Mouse (Mus musculus) neural tube, embryonic 11.5 days (tissue): ENCODE measurements around the gene Ccdc60. TPM values are rescaled to one million over a fixed set of nuclear protein-coding genes. Genes with fewer than 3 reads are reported as not detected.
"Not testable (repeated sequence)": the region's sequence is repeated elsewhere in the genome, so short reads cannot be mapped to it uniquely, and the experiment has no call there.

ENCODE experiments used
- ATAC-seq: fragments of 200-750 bp; cut with Nextera tagmentation; 2 replicates; pipeline ENCODE4 v1.8.0; 2017; ENCODE audit warnings: moderate number of reproducible peaks, mild to moderate bottlenecking, moderate TSS enrichment, moderate library complexity; ENCODE audit not compliant: insufficient read depth, low FRiP score, low TSS enrichment
- DNase-seq: peaks from one replicate; pipeline ENCODE4 v3.0.0-alpha.2; 2015; ENCODE audit warnings: low spot score
- H3K27ac ChIP-seq: fragments of 300-500 bp; sonication (generic); 2 replicates; pipeline ENCODE4 v1.5.1; 2014; ENCODE audit warnings: low read depth, mild to moderate bottlenecking, low read length
- H3K27me3 ChIP-seq: fragments of 300-500 bp; sonication (generic); 2 replicates; pipeline ENCODE4 v1.6.1; 2014; ENCODE audit warnings: mild to moderate bottlenecking, low read length, mixed read lengths; ENCODE audit not compliant: control insufficient read depth, insufficient read depth
- H3K36me3 ChIP-seq: fragments of 300-500 bp; sonication (generic); 2 replicates; pipeline ENCODE4 v1.6.1; 2014; ENCODE audit warnings: mild to moderate bottlenecking, low read length, moderate library complexity, mixed read lengths; ENCODE audit not compliant: control insufficient read depth, insufficient read depth
- H3K4me1 ChIP-seq: fragments of 300-500 bp; sonication (generic); 2 replicates; pipeline ENCODE4 v1.6.1; 2014; ENCODE audit warnings: low read length, mixed read lengths; ENCODE audit not compliant: control insufficient read depth, insufficient read depth
- H3K4me2 ChIP-seq: fragments of 300-500 bp; sonication (generic); 2 replicates; pipeline ENCODE4 v1.6.1; 2014; ENCODE audit warnings: low read depth, mild to moderate bottlenecking, moderate library complexity
- H3K4me3 ChIP-seq: fragments of 300-500 bp; sonication (generic); 2 replicates; pipeline ENCODE4 v1.5.1; 2014; ENCODE audit warnings: low read depth, low read length
- H3K9ac ChIP-seq: fragments of 300-500 bp; sonication (generic); 2 replicates; pipeline ENCODE4 v1.6.1; 2014; ENCODE audit warnings: mild to moderate bottlenecking, low read length
- H3K9me3 ChIP-seq: fragments of 300-500 bp; sonication (generic); 2 replicates; pipeline ENCODE4 v1.6.1; 2016; ENCODE audit warnings: low read length; ENCODE audit not compliant: control insufficient read depth
- WGBS: fragments of 180-500 bp; shearing (Covaris S2); extraction: QIAGEN DNeasy Blood & Tissue Kit; methylation state at CpG from one replicate; pipeline ENCODE4 v1.1.7; 2014; 5-methylcytosine and 5-hydroxymethylcytosine counted together
- polyA plus RNA-seq: library from polyadenylated mRNA; unstranded; fragments of >200 nt; fragmentation: Nextera tagmentation; extraction: Ambion mirVana; gene quantifications from 2 replicates; pipeline ENCODE4 v1.2.1, GENCODE M21; 2014

The Ccdc60 gene
- polyA plus RNA-seq, 1 experiment from 2014 or later: 1.0 TPM

DNA sequence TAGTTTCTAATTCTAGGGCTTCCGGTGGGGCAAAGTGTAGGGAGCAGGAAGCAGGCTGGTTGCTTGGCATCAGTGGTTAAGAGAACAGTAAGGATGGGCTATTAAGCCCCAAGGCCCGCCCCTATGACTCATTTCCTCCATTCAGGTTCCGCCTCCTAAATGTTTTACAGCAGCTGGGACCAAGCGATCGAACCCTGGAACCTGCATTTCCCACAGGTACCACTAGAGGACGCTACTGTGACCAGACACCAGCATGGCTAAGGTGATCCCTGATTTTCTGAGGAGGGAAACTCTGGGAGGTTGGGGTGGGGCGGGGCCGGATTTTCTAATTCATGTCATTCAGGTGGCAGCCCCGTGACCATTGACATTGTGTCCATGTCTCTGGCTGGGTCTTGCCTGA lies 96.1 kb downstream of the Ccdc60 start:
- DNase-seq: no peak
- Histone ChIP-seq H3K9ac (no peak overlapping the region), H3K4me2 (no peak overlapping the region), H3K4me3 (no peak overlapping the region), H3K36me3 (no peaks in the 10 kb centered on the region), H3K9me3 (no peaks in the 10 kb centered on the region), H3K27me3 (no peaks in the 10 kb centered on the region), H3K27ac (no peak overlapping the region), H3K4me1 (no peaks in the 10 kb centered on the region)
- 69% methylated on average over 9 of the region's 9 CpGs for WGBS
- no peak for ATAC-seq

GRCm38 (mm10) chr5:116191596-116191995 lies 97.2 kb downstream of the Ccdc60 start:
- Histone ChIP-seq H3K9ac (no peak overlapping the region), H3K27me3 (no peaks in the 10 kb centered on the region), H3K4me2 (no peak overlapping the region), H3K36me3 (no peaks in the 10 kb centered on the region), H3K4me1 (no peaks in the 10 kb centered on the region), H3K27ac (no peak overlapping the region), H3K9me3 (no peaks in the 10 kb centered on the region), H3K4me3 (no peak overlapping the region)
- ATAC-seq (no peak), DNase-seq (no peak)
- 85% methylated on average over 3 of the region's 3 CpGs for WGBS

DNA sequence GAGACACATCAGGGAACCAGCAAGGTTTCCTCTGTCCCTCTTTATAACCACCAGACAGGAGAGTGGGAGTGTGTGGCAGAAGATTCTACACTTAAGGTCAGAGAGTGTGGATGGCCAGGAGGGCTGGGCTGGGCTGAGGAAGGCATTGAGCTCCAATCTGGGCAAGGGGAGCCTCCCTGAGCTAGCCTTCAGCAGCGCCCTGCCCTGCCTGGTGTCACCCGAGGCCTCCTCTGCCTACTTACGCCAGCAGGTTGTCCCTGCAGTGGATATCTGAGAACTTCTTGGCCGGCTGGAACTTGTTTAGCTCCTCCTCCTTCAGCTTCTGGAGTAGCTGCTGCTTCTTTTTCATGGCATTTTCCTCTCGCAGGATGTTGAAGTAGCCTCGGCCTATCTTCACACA lies 99.0 kb downstream of the Ccdc60 start:
- no peak for ATAC-seq
- Histone ChIP-seq H3K4me1 (no peaks in the 10 kb centered on the region), H3K4me2 (no peak overlapping the region), H3K4me3 (no peak overlapping the region), H3K27ac (no peak overlapping the region), H3K9me3 (no peaks in the 10 kb centered on the region), H3K36me3 (no peaks in the 10 kb centered on the region), H3K9ac (no peak overlapping the region), H3K27me3 (no peaks in the 10 kb centered on the region)
- DNase-seq: no peak
- 54% methylated on average over 6 of the region's 6 CpGs for WGBS

GRCm38 (mm10) chr5:116180594-116180993 lies 108.2 kb downstream of the Ccdc60 start:
- WGBS: 25% methylated on average over 13 of the region's 13 CpGs
- DNase-seq: no peak

DNA sequence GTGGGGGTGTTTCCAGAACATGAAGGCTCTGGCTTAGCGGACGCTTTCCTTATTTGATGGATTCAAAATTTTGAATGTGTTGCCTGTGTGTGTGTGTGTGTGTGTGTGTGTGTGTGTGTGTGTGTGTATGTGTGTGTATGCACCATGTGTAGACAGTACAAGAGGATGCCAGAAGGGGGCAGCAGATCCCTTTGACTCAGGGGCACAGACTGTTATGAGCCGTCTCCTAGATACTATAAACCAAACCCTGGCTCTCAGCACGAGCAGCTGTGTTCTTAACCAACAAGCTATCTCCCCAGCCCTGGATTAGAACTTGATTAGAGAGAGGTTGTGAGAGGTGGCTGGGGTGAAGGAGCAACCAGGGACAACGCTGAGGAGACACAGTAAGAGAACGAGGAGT lies 117.1 kb downstream of the Ccdc60 start:
- no peaks in the 10 kb centered on the region for H3K36me3 ChIP-seq
- H3K9ac ChIP-seq: no peak overlapping the region
- DNase-seq (no peak), ATAC-seq (no peak)
- H3K4me1 ChIP-seq: no peaks in the 10 kb centered on the region
- no peak overlapping the region for H3K27ac ChIP-seq
- no peaks in the 10 kb centered on the region; the same call in 1 of the 2 replicates for H3K9me3 ChIP-seq
- no peaks in the 10 kb centered on the region for H3K27me3 ChIP-seq
- 92% methylated on average over 6 of the region's 6 CpGs for WGBS
- no peak overlapping the region for H3K4me2 ChIP-seq
- H3K4me3 ChIP-seq: no peak overlapping the region

More at GRCm38 (mm10) chr5:116180594-116180993, 108.2 kb downstream of the Ccdc60 start:
- H3K9me3 ChIP-seq: no peaks in the 10 kb centered on the region
- ATAC-seq: no peak
- no peaks in the 10 kb centered on the region for H3K4me1 ChIP-seq
- H3K4me3 ChIP-seq: no peak overlapping the region
- H3K27me3 ChIP-seq: no peaks in the 10 kb centered on the region
- H3K4me2 ChIP-seq: no peak overlapping the region
- H3K36me3 ChIP-seq: no peaks in the 10 kb centered on the region
- no peak overlapping the region for H3K9ac ChIP-seq
- H3K27ac ChIP-seq: no peak overlapping the region

- Histone ChIP-seq H3K27ac (no peak overlapping the region), H3K4me2 (no peak overlapping the region), H3K36me3 (no peaks in the 10 kb centered on the region), H3K4me3 (no peak overlapping the region), H3K9ac (no peak overlapping the region), H3K27me3 (no peaks in the 10 kb centered on the region), H3K9me3 (no peaks in the 10 kb centered on the region; the same call in 1 of the 2 replicates), H3K4me1 (no peaks in the 10 kb centered on the region)
- DNase-seq: no peak
- no peak for ATAC-seq
- WGBS: 80% methylated on average over 12 of the region's 13 CpGs
Measured at GRCm38 (mm10) chr5:116166965-116167364, 121.8 kb downstream of the Ccdc60 start.

GRCm38 (mm10) chr5:116165203-116165888 lies 123.4 kb downstream of the Ccdc60 start:
- Histone ChIP-seq H3K9me3 (no peaks in the 10 kb centered on the region), H3K9ac (no peak overlapping the region), H3K27ac (no peak overlapping the region), H3K36me3 (no peaks in the 10 kb centered on the region), H3K4me2 (no peak overlapping the region), H3K27me3 (no peaks in the 10 kb centered on the region), H3K4me3 (no peak overlapping the region), H3K4me1 (no peaks in the 10 kb centered on the region)
- 71% methylated on average over 11 of the region's 11 CpGs for WGBS
- DNase-seq: no peak
- ATAC-seq: no peak

DNA sequence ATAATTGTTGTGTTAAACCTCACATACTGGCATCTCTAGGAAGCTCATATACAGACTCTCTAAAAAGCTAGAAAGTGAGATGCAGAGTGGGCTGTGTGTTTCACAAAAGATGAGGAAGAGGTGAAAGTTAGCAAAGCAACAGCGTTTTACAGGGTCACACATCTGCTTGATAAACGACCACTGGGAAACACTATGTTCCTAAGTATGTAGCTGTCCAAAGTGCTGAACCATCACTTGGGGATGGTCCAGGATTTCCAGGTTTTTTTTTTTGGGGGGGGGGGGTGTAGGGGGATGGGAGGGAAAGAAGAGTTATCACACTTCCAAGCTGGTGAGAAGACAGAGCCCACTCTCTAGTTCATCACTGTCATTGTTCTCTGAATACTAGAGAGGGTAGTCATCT lies 134.0 kb downstream of the Ccdc60 start:
- Histone ChIP-seq H3K27me3 (no peaks in the 10 kb centered on the region), H3K36me3 (no peaks in the 10 kb centered on the region), H3K4me2 (no peak overlapping the region), H3K27ac (no peak overlapping the region), H3K9ac (no peak overlapping the region), H3K4me3 (no peak overlapping the region), H3K4me1 (no peaks in the 10 kb centered on the region), H3K9me3 (no peaks in the 10 kb centered on the region)
- 30% methylated on average over 2 of the region's 2 CpGs for WGBS
- DNase-seq (no peak), ATAC-seq (no peak)

- DNase-seq, H3K9me3 ChIP-seq, H3K4me3 ChIP-seq, H3K9ac ChIP-seq, H3K4me1 ChIP-seq, H3K27ac ChIP-seq, H3K4me2 ChIP-seq, H3K36me3 ChIP-seq, H3K27me3 ChIP-seq, ATAC-seq: not testable (repeated sequence)
Measured at GRCm38 (mm10) chr5:116146446-116146845, 142.3 kb downstream of the Ccdc60 start.
